Mouse (Mus musculus) heart, embryonic 16.5 days (tissue): ENCODE measurements around the gene Prkar2b. TPM values are rescaled to one million over a fixed set of nuclear protein-coding genes. Genes with fewer than 3 reads are reported as not detected.

Experiments
- ATAC-seq: fragments of 200-750 bp; cut with Nextera tagmentation; replicated peaks from 2 replicates; pipeline ENCODE4 v1.8.0; 2017; ENCODE audit warnings: moderate number of reproducible peaks; ENCODE audit not compliant: insufficient read depth, low FRiP score; ENCODE audit errors: extremely low read depth
- H3K27ac ChIP-seq: fragments of 300-500 bp; sonication (generic); 2 replicates; pipeline ENCODE4 v1.5.1; 2014; ENCODE audit warnings: mild to moderate bottlenecking, low read length, control low read depth, moderate library complexity
- H3K27me3 ChIP-seq: fragments of 300-500 bp; sonication (generic); 2 replicates; pipeline ENCODE4 v1.6.1; 2014; ENCODE audit warnings: low read length, mixed read lengths; ENCODE audit not compliant: control insufficient read depth, insufficient read depth
- H3K36me3 ChIP-seq: fragments of 300-500 bp; sonication (generic); 2 replicates; pipeline ENCODE4 v1.6.1; 2014; ENCODE audit not compliant: control insufficient read depth, insufficient read depth
- H3K4me1 ChIP-seq: fragments of 300-500 bp; sonication (generic); 2 replicates; pipeline ENCODE4 v1.6.1; 2014; ENCODE audit warnings: low read length, mixed read lengths; ENCODE audit not compliant: control insufficient read depth, insufficient read depth
- H3K4me2 ChIP-seq: fragments of 300-500 bp; sonication (generic); 2 replicates; pipeline ENCODE4 v1.6.1; 2014; ENCODE audit warnings: low read depth, mild to moderate bottlenecking, control low read depth, low read length
- H3K4me3 ChIP-seq: fragments of 300-500 bp; sonication (generic); 2 replicates; pipeline ENCODE4 v1.5.1; 2014; ENCODE audit warnings: mild to moderate bottlenecking, control low read depth, low read length
- H3K9ac ChIP-seq: fragments of 300-500 bp; sonication (generic); 2 replicates; pipeline ENCODE4 v1.6.1; 2014; ENCODE audit warnings: low read length, control low read depth
- H3K9me3 ChIP-seq: fragments of 300-500 bp; sonication (generic); replicated peaks from 2 replicates; pipeline ENCODE4 v1.6.1; 2016; ENCODE audit warnings: low read length; ENCODE audit not compliant: control insufficient read depth
- WGBS: fragments of 180-500 bp; shearing (Covaris S2); extraction: QIAGEN DNeasy Blood & Tissue Kit; methylation state at CpG from one replicate; pipeline ENCODE4 v1.1.7; 2014; 5-methylcytosine and 5-hydroxymethylcytosine counted together
- polyA plus RNA-seq: library from polyadenylated mRNA; unstranded; fragments of >200 nt; fragmentation: Nextera tagmentation; extraction: Ambion mirVana; gene quantifications from 2 replicates; pipeline ENCODE4 v1.2.1, GENCODE M21; 2015

The Prkar2b gene
- polyA plus RNA-seq, 1 experiment from 2014 or later, result 9.4 TPM

- H3K36me3 ChIP-seq, result no peaks in the 10 kb centered on the region
- H3K27me3 ChIP-seq, result no peaks in the 10 kb centered on the region
- no peak overlapping the region for H3K4me3 ChIP-seq
- peaks cover 5% of the 10 kb centered on the region; the same call in 1 of the 2 replicates for H3K4me1 ChIP-seq
- H3K9me3 ChIP-seq, result no peaks in the 10 kb centered on the region
- 47% methylated on average over 9 of the region's 9 CpGs for WGBS
- no peak overlapping the region for H3K27ac ChIP-seq
- H3K4me2 ChIP-seq, result no peak overlapping the region
- no peak overlapping the region for H3K9ac ChIP-seq
- no peak for ATAC-seq
Observed at GRCm38 (mm10) chr12:32054476-32055166, 6.5 kb downstream of the Prkar2b start.

- no peaks in the 10 kb centered on the region for H3K36me3 ChIP-seq
- no peak for ATAC-seq
- H3K4me1 ChIP-seq, result peaks cover 5% of the 10 kb centered on the region; the same call in 1 of the 2 replicates
- H3K27me3 ChIP-seq, result no peaks in the 10 kb centered on the region
- no peak overlapping the region for H3K4me2 ChIP-seq
- 78% methylated on average over 11 of the region's 11 CpGs for WGBS
- no peaks in the 10 kb centered on the region for H3K9me3 ChIP-seq
- no peak overlapping the region for H3K27ac ChIP-seq
- H3K4me3 ChIP-seq, result no peak overlapping the region
- no peak overlapping the region for H3K9ac ChIP-seq
Observed at GRCm38 (mm10) chr12:32053637-32054366, 7.3 kb downstream of the Prkar2b start.

- Histone ChIP-seq H3K27me3 (no peaks in the 10 kb centered on the region), H3K9me3 (no peaks in the 10 kb centered on the region), H3K4me3 (no peak overlapping the region), H3K27ac (no peak overlapping the region), H3K36me3 (no peaks in the 10 kb centered on the region), H3K4me1 (peaks cover 5% of the 10 kb centered on the region; the same call in 1 of the 2 replicates), H3K4me2 (no peak overlapping the region), H3K9ac (no peak overlapping the region)
- 76% methylated on average over 4 of the region's 4 CpGs for WGBS
- ATAC-seq, result no peak
Observed at GRCm38 (mm10) chr12:32052882-32053281, 8.2 kb downstream of the Prkar2b start.

DNA sequence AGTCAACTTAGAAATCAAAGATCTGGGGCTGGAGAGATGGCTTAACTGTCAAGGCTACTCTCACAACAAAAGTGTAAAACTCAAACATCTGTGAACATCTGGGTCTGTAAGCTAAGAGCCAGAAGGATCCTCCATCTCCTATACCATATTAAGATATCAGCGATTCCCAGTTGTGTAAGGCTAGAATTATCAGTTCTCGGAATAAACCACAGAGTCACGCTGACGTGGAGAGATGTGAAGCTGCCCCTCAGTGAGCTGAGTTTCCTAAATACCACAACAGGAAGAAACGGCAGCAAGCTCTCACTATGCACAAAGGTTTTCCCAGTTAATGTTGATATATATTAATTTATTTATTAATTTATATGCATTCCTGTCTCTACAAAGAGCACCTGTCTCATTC lies 10.9 kb downstream of the Prkar2b start:
- Histone ChIP-seq H3K27ac (no peak overlapping the region), H3K4me2 (no peak overlapping the region), H3K9me3 (no peaks in the 10 kb centered on the region), H3K27me3 (no peaks in the 10 kb centered on the region), H3K36me3 (no peaks in the 10 kb centered on the region), H3K9ac (no peak overlapping the region), H3K4me3 (no peak overlapping the region), H3K4me1 (peaks cover 2% of the 10 kb centered on the region; the same call in 1 of the 2 replicates)
- 49% methylated on average over 5 of the region's 5 CpGs for WGBS
- no peak for ATAC-seq

DNA sequence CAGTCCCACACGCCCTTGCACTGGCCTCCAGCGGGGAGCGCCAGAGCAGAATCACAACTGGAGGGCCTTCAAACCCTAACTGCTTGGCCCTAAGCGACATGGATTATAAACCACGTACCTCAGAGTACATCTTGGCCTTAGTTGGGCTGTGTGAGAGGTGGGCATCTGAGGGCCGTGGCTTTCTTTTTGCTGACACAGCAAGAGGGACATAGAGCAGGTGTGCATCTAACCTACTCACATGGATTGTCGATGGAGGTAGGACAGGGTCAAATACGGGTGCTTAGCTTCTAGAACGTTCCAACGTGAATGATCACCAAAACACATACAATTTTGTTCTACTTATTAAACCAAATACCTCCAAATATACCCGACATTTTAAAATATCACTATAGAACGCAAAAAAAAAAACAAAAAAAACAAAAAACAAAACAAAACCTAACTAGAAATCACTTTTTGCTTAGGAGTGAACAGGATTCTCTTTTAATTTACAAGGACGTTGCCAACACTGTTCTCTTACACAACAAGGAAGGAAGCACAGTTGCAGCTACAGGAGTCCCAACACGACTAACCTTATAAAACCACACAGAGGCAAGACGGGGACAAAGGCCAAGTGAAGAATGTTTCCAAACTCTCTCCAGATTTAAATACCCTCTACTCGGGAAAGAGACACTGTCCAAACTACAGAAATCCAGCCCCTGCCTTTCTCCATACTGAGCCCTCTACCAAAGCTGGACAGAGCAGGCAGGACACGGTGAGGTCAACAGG lies 15.3 kb downstream of the Prkar2b start:
- no peak for ATAC-seq
- Histone ChIP-seq H3K9ac (no peak overlapping the region), H3K9me3 (no peaks in the 10 kb centered on the region), H3K4me3 (no peak overlapping the region), H3K36me3 (no peaks in the 10 kb centered on the region), H3K27ac (no peak overlapping the region), H3K27me3 (no peaks in the 10 kb centered on the region), H3K4me1 (peaks cover 2% of the 10 kb centered on the region; the same call in 1 of the 2 replicates), H3K4me2 (no peak overlapping the region)
- 82% methylated on average over 17 of the region's 17 CpGs for WGBS

GRCm38 (mm10) chr12:32044487-32045134 lies 16.5 kb downstream of the Prkar2b start:
- Histone ChIP-seq H3K27me3 (no peaks in the 10 kb centered on the region), H3K4me1 (peaks cover 2% of the 10 kb centered on the region; the same call in 1 of the 2 replicates), H3K4me2 (no peak overlapping the region), H3K9ac (no peak overlapping the region), H3K9me3 (no peaks in the 10 kb centered on the region), H3K27ac (no peak overlapping the region), H3K36me3 (no peaks in the 10 kb centered on the region), H3K4me3 (no peak overlapping the region)
- no peak for ATAC-seq
- WGBS, result 61% methylated on average over 5 of the region's 5 CpGs

- Histone ChIP-seq H3K36me3 (no peaks in the 10 kb centered on the region), H3K4me2 (no peak overlapping the region), H3K9me3 (no peaks in the 10 kb centered on the region), H3K4me3 (no peak overlapping the region), H3K27ac (no peak overlapping the region), H3K4me1 (no peaks in the 10 kb centered on the region), H3K9ac (no peak overlapping the region), H3K27me3 (no peaks in the 10 kb centered on the region)
- 42% methylated on average over 6 of the region's 6 CpGs for WGBS
- no peak for ATAC-seq
Observed at GRCm38 (mm10) chr12:32033536-32033935, 27.6 kb downstream of the Prkar2b start.

DNA sequence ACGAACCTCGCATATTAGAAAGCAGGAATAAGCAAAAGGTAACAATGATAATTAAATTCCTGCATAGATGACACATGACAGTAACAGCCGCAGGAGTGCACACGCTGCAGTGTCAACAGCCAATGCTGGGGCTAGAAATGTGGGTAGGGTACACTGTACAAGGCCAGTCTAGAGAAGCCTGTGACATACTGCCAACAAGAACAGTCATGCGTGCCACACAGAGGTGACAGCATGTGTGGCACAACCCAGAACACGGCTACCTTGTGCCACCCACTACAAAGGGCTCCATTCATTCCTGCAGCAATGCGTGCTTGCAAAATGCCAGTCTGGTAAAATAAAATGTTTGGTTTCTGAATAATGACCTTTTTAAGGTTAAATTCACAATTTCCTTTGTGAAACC lies 28.2 kb downstream of the Prkar2b start:
- 96% methylated on average over 7 of the region's 7 CpGs for WGBS
- Histone ChIP-seq H3K9me3 (no peaks in the 10 kb centered on the region), H3K4me1 (no peaks in the 10 kb centered on the region), H3K36me3 (no peaks in the 10 kb centered on the region), H3K27me3 (no peaks in the 10 kb centered on the region), H3K4me2 (no peak overlapping the region), H3K4me3 (no peak overlapping the region), H3K27ac (no peak overlapping the region), H3K9ac (no peak overlapping the region)
- ATAC-seq, result no peak
